Mouse (Mus musculus) limb, embryonic 15.5 days (tissue): ENCODE results near the gene Osbpl9. TPM values are rescaled to one million over a fixed set of nuclear protein-coding genes. Genes with fewer than 3 reads are reported as not detected.

Experiments
- ATAC-seq: fragments of 200-750 bp; cut with Nextera tagmentation; 2 replicates; pipeline ENCODE4 v1.8.0; 2017; ENCODE audit warnings: low read depth, moderate TSS enrichment; ENCODE audit not compliant: insufficient number of reproducible peaks, low FRiP score, low TSS enrichment
- H3K27ac ChIP-seq: fragments of 300-500 bp; sonication (generic); 2 replicates; pipeline ENCODE4 v1.5.1; 2015; ENCODE audit warnings: moderate library complexity, mild to moderate bottlenecking, inconsistent platforms
- H3K27me3 ChIP-seq: fragments of 300-500 bp; sonication (generic); 2 replicates; pipeline ENCODE4 v1.6.1; 2015; ENCODE audit warnings: inconsistent platforms
- H3K36me3 ChIP-seq: fragments of 300-500 bp; sonication (generic); 2 replicates; pipeline ENCODE4 v1.6.1; 2015; ENCODE audit warnings: inconsistent platforms
- H3K4me1 ChIP-seq: fragments of 300-500 bp; sonication (generic); 2 replicates; pipeline ENCODE4 v1.6.1; 2015; ENCODE audit warnings: inconsistent platforms
- H3K4me2 ChIP-seq: fragments of 300-500 bp; sonication (generic); 2 replicates; pipeline ENCODE4 v1.6.1; 2015; ENCODE audit warnings: mild to moderate bottlenecking, inconsistent platforms
- H3K4me3 ChIP-seq: fragments of 300-500 bp; sonication (generic); 2 replicates; pipeline ENCODE4 v1.5.1; 2015; ENCODE audit warnings: mild to moderate bottlenecking, inconsistent platforms
- H3K9ac ChIP-seq: fragments of 300-500 bp; sonication (generic); 2 replicates; pipeline ENCODE4 v1.6.1; 2015; ENCODE audit warnings: inconsistent platforms
- H3K9me3 ChIP-seq: fragments of 300-500 bp; sonication (generic); 2 replicates; pipeline ENCODE4 v1.6.1; 2016; ENCODE audit warnings: inconsistent platforms
- WGBS: fragments of 180-500 bp; shearing (Covaris S2); methylation state at CpG from one replicate; pipeline ENCODE4 v1.1.7; 2015; 5-methylcytosine and 5-hydroxymethylcytosine counted together
- polyA plus RNA-seq: library from polyadenylated mRNA; unstranded; fragments of >200 nt; fragmentation: Nextera tagmentation; extraction: Ambion mirVana; gene quantifications from 2 replicates; pipeline ENCODE4 v1.2.1, GENCODE M21; 2015

Gene Osbpl9
- polyA plus RNA-seq, 1 experiment from 2014 or later = 63.8 TPM

- no peak for ATAC-seq
- 0 out of 2 replicates have a peak, but pooled peaks cover 2% of the 10 kb centered on the region for H3K36me3 ChIP-seq
- H3K4me2 ChIP-seq = no peak overlapping the region
- peaks cover 4% of the 10 kb centered on the region; the same call in 1 of the 2 replicates for H3K4me1 ChIP-seq
- H3K27me3 ChIP-seq = no peaks in the 10 kb centered on the region
- H3K9ac ChIP-seq = no peak overlapping the region
- no peak overlapping the region for H3K27ac ChIP-seq
- H3K9me3 ChIP-seq = no peaks in the 10 kb centered on the region
- WGBS = 95% methylated on average over 4 of the region's 4 CpGs
- H3K4me3 ChIP-seq = no peak overlapping the region
Measured at GRCm38 (mm10) chr4:109199069-109199468, 3.0 kb downstream of the Osbpl9 start.

GRCm38 (mm10) chr4:109195900-109196629, 6.0 kb downstream of the Osbpl9 start:
- H3K4me3 ChIP-seq = no peak overlapping the region
- no peaks in the 10 kb centered on the region for H3K9me3 ChIP-seq
- H3K27me3 ChIP-seq = no peaks in the 10 kb centered on the region
- no peak overlapping the region for H3K4me2 ChIP-seq
- H3K36me3 ChIP-seq = 0 out of 2 replicates have a peak, but pooled peaks cover 2% of the 10 kb centered on the region
- H3K27ac ChIP-seq = no peak overlapping the region
- ATAC-seq = no peak
- peaks cover 6% of the 10 kb centered on the region; the same call in 1 of the 2 replicates for H3K4me1 ChIP-seq
- WGBS = 82% methylated on average over 7 of the region's 7 CpGs
- no peak overlapping the region for H3K9ac ChIP-seq

- Histone ChIP-seq H3K9ac (no peak overlapping the region), H3K4me3 (no peak overlapping the region), H3K4me2 (no peak overlapping the region), H3K36me3 (0 out of 2 replicates have a peak, but pooled peaks cover 2% of the 10 kb centered on the region), H3K27ac (no peak overlapping the region), H3K27me3 (no peaks in the 10 kb centered on the region), H3K4me1 (0 out of 2 replicates have a peak, but pooled peaks cover 2% of the 10 kb centered on the region), H3K9me3 (no peaks in the 10 kb centered on the region)
- no peak for ATAC-seq
- 82% methylated on average over 5 of the region's 5 CpGs for WGBS
Measured at GRCm38 (mm10) chr4:109193886-109194285, 8.2 kb downstream of the Osbpl9 start.

GRCm38 (mm10) chr4:109191598-109191997, 10.5 kb downstream of the Osbpl9 start:
- 62% methylated on average over 10 of the region's 10 CpGs for WGBS
- Histone ChIP-seq H3K36me3 (no peaks in the 10 kb centered on the region), H3K9me3 (no peaks in the 10 kb centered on the region), H3K4me2 (no peak overlapping the region), H3K4me1 (0 out of 2 replicates have a peak, but pooled peaks cover 2% of the 10 kb centered on the region), H3K9ac (no peak overlapping the region), H3K27me3 (no peaks in the 10 kb centered on the region), H3K27ac (no peak overlapping the region), H3K4me3 (no peak overlapping the region)
- no peak for ATAC-seq

GRCm38 (mm10) chr4:109185616-109186405, 16.3 kb downstream of the Osbpl9 start:
- H3K27ac ChIP-seq = no peak overlapping the region
- no peaks in the 10 kb centered on the region for H3K4me1 ChIP-seq
- no peak overlapping the region for H3K4me2 ChIP-seq
- no peaks in the 10 kb centered on the region for H3K27me3 ChIP-seq
- no peaks in the 10 kb centered on the region for H3K9me3 ChIP-seq
- ATAC-seq = no peak
- H3K36me3 ChIP-seq = no peaks in the 10 kb centered on the region
- H3K4me3 ChIP-seq = no peak overlapping the region
- 68% methylated on average over 8 of the region's 8 CpGs for WGBS
- H3K9ac ChIP-seq = no peak overlapping the region

- Histone ChIP-seq H3K4me3 (no peak overlapping the region), H3K27ac (no peak overlapping the region), H3K9me3 (no peaks in the 10 kb centered on the region), H3K4me2 (no peak overlapping the region), H3K27me3 (no peaks in the 10 kb centered on the region), H3K4me1 (peaks cover 12% of the 10 kb centered on the region), H3K36me3 (no peaks in the 10 kb centered on the region), H3K9ac (no peak overlapping the region)
- no peak for ATAC-seq
Measured at GRCm38 (mm10) chr4:109175677-109176076, 26.4 kb downstream of the Osbpl9 start.

- 34% methylated on average over 7 of the region's 7 CpGs for WGBS
- H3K4me2 ChIP-seq = peak overlapping the region; percentile 14; the same call in 1 of the 2 replicates
- peaks cover 12% of the 10 kb centered on the region for H3K4me1 ChIP-seq
- H3K9ac ChIP-seq = no peak overlapping the region
- H3K9me3 ChIP-seq = no peaks in the 10 kb centered on the region
- ATAC-seq = no peak
- H3K27me3 ChIP-seq = no peaks in the 10 kb centered on the region
- H3K4me3 ChIP-seq = no peak overlapping the region
- H3K27ac ChIP-seq = peak overlapping the region; percentile 85
- H3K36me3 ChIP-seq = no peaks in the 10 kb centered on the region
Measured at GRCm38 (mm10) chr4:109173775-109174440, 28.2 kb downstream of the Osbpl9 start.

- ATAC-seq = no peak
Measured at GRCm38 (mm10) chr4:109173369-109173768, 28.7 kb downstream of the Osbpl9 start.

GRCm38 (mm10) chr4:109165521-109166173, 36.4 kb downstream of the Osbpl9 start:
- no peak for ATAC-seq
- Histone ChIP-seq H3K27me3 (no peaks in the 10 kb centered on the region), H3K27ac (no peak overlapping the region), H3K9me3 (no peaks in the 10 kb centered on the region), H3K9ac (no peak overlapping the region), H3K4me1 (no peaks in the 10 kb centered on the region), H3K4me3 (no peak overlapping the region), H3K4me2 (no peak overlapping the region), H3K36me3 (0 out of 2 replicates have a peak, but pooled peaks cover 8% of the 10 kb centered on the region)
- 37% methylated on average over 12 of the region's 12 CpGs for WGBS

More at GRCm38 (mm10) chr4:109173369-109173768, 28.7 kb downstream of the Osbpl9 start:
- H3K27ac ChIP-seq = peak overlapping the region; percentile 85
- H3K4me3 ChIP-seq = no peak overlapping the region
- H3K9ac ChIP-seq = no peak overlapping the region
- no peaks in the 10 kb centered on the region for H3K27me3 ChIP-seq
- 0 out of 2 replicates have a peak overlapping the region, but pooled peaks have one; percentile 14 for H3K4me2 ChIP-seq
- no peaks in the 10 kb centered on the region for H3K36me3 ChIP-seq
- no peaks in the 10 kb centered on the region for H3K9me3 ChIP-seq
- WGBS = 54% methylated on average over 4 of the region's 4 CpGs
- peaks cover 12% of the 10 kb centered on the region for H3K4me1 ChIP-seq

- no peak overlapping the region for H3K27ac ChIP-seq
- ATAC-seq = no peak
- no peak overlapping the region for H3K9ac ChIP-seq
Measured at GRCm38 (mm10) chr4:109156481-109157261, 45.4 kb downstream of the Osbpl9 start.

GRCm38 (mm10) chr4:109156073-109156472, 46.0 kb downstream of the Osbpl9 start:
- Histone ChIP-seq H3K9ac (no peak overlapping the region), H3K9me3 (no peaks in the 10 kb centered on the region), H3K4me1 (0 out of 2 replicates have a peak, but pooled peaks cover 8% of the 10 kb centered on the region), H3K27ac (no peak overlapping the region), H3K27me3 (no peaks in the 10 kb centered on the region), H3K4me2 (no peak overlapping the region), H3K36me3 (no peaks in the 10 kb centered on the region), H3K4me3 (no peak overlapping the region)
- no peak for ATAC-seq
- 76% methylated on average over 6 of the region's 6 CpGs for WGBS

More at GRCm38 (mm10) chr4:109156481-109157261, 45.4 kb downstream of the Osbpl9 start:
- Histone ChIP-seq H3K4me1 (0 out of 2 replicates have a peak, but pooled peaks cover 8% of the 10 kb centered on the region), H3K4me3 (no peak overlapping the region), H3K4me2 (peak overlapping the region; percentile 32), H3K36me3 (no peaks in the 10 kb centered on the region), H3K27me3 (no peaks in the 10 kb centered on the region), H3K9me3 (no peaks in the 10 kb centered on the region)
- 32% methylated on average over 24 of the region's 24 CpGs for WGBS
